Mouse (Mus musculus) G1E (cell line): ENCODE data around the gene Auts2. TPM values are rescaled to one million over a fixed set of nuclear protein-coding genes. Genes with fewer than 3 reads are reported as not detected.

Source experiments
- ATAC-seq: 2 replicates; pipeline ENCODE4 v1.8.0; 2016; ENCODE audit warnings: mild to moderate bottlenecking; ENCODE audit not compliant: insufficient number of reproducible peaks, poor library complexity, low FRiP score, severe bottlenecking; ENCODE audit errors: extremely low read depth
- DNase-seq: peaks from one replicate; pipeline ENCODE4 v3.0.0; 2012; ENCODE audit warnings: low spot score
- H3K27me3 ChIP-seq: 2 replicates; pipeline ENCODE4 v1.6.1; 2012; ENCODE audit warnings: mild to moderate bottlenecking, low read length, inconsistent platforms; ENCODE audit not compliant: insufficient read depth
- H3K36me3 ChIP-seq: replicated peaks from 2 replicates; pipeline ENCODE3; 2012; ENCODE audit warnings: mild to moderate bottlenecking, inconsistent platforms
- H3K4me1 ChIP-seq: 2 replicates; pipeline ENCODE4 v1.6.1; 2012; ENCODE audit warnings: low read depth, low read length, inconsistent platforms, mixed read lengths; ENCODE audit not compliant: insufficient read depth
- H3K4me3 ChIP-seq: 2 replicates; pipeline ENCODE4 v1.5.1; 2012; ENCODE audit warnings: low read depth, mild to moderate bottlenecking, inconsistent platforms, low read length, moderate library complexity, mixed read lengths
- H3K9me3 ChIP-seq: replicated peaks from 2 replicates; pipeline ENCODE4 v1.6.1; 2012; ENCODE audit warnings: inconsistent platforms
- CTCF ChIP-seq: IDR thresholded peaks from 2 replicates; pipeline ENCODE4 v1.5.1; 2012; ENCODE audit warnings: low read depth, low read length, inconsistent platforms, mixed read lengths
- GATA1 ChIP-seq: IDR thresholded peaks from 2 replicates; pipeline ENCODE4 v1.6.1; 2012; ENCODE audit warnings: borderline replicate concordance, low read length, inconsistent platforms, mixed read lengths
- GATA2 ChIP-seq: IDR thresholded peaks from 2 replicates; pipeline ENCODE4 v1.6.1; 2012; ENCODE audit warnings: low read depth, low read length, inconsistent platforms, borderline replicate concordance
- POLR2AphosphoS5 ChIP-seq: IDR thresholded peaks from 2 replicates; pipeline ENCODE4 v1.6.1; 2012; ENCODE audit warnings: low read depth, low read length, inconsistent platforms; ENCODE audit not compliant: insufficient replicate concordance
- TAL1 ChIP-seq: conservative IDR thresholded peaks from 2 replicates; pipeline ENCODE4 v1.6.1; 2012; ENCODE audit warnings: low read depth, low read length, inconsistent platforms, mixed read lengths
- polyA plus RNA-seq: library from polyadenylated mRNA; stranded (reverse); fragments of >175 nt; gene quantifications from 2 replicates; pipeline ENCODE4 v1.2.3, GENCODE M21; 2012
- total RNA-seq, 2 experiments: library from RNA; stranded (forward) in 1 of 2; stranded (reverse) in 1 of 2; fragments of 200-1000 nt in 1 of 2; fragments of >200 nt in 1 of 2; fragmentation: Nextera tagmentation in 1 of 2; gene quantifications; 2 replicates each; pipeline ENCODE4 v1.2.3; 2014 to 2017

Auts2 gene
- total and polyA plus RNA-seq, 3 experiments, result 0.09 to 1.3 (median 0.90) TPM

- DNase-seq, result no peak
- Histone ChIP-seq H3K9me3 (peaks cover 65% of the 10 kb centered on the region), H3K36me3 (no peaks in the 10 kb centered on the region), H3K4me1 (no peaks in the 10 kb centered on the region), H3K4me3 (no peak overlapping the region), H3K27me3 (no peaks in the 10 kb centered on the region)
- no peak for TF ChIP-seq GATA2
- no peak for ATAC-seq
Measured at GRCm38 (mm10) chr5:131662657-131663056, 880.5 kb downstream of the Auts2 start.

- Histone ChIP-seq H3K4me1 (no peaks in the 10 kb centered on the region), H3K4me3 (no peak overlapping the region), H3K9me3 (peaks cover 59% of the 10 kb centered on the region), H3K36me3 (no peaks in the 10 kb centered on the region), H3K27me3 (no peaks in the 10 kb centered on the region)
- TF ChIP-seq GATA1, result no peak
- ATAC-seq, result no peak
- no peak for DNase-seq
Measured at GRCm38 (mm10) chr5:131658822-131659515, 884.2 kb downstream of the Auts2 start.

DNA sequence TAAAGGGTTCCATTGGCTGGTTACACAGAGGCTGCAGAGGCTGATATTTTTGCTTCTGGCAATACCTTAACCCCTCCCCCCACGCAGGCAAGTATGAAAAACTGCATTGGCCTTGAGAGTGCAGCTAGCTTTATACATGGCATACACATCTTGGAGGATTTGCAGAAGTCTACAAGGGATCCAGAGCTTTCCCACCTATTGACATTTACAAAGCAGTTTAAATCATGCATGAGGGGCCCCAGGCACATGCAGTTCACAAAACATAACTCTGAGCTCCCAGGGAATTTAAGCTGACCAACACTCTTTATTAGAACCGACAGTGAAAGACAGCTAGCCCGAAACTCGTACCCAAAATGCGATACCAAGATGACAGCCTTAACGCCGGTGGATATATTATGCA lies 888.9 kb downstream of the Auts2 start:
- ATAC-seq (no peak), DNase-seq (no peak)
- Histone ChIP-seq H3K36me3 (no peaks in the 10 kb centered on the region), H3K4me3 (no peak overlapping the region), H3K9me3 (peaks cover 69% of the 10 kb centered on the region), H3K27me3 (no peaks in the 10 kb centered on the region), H3K4me1 (no peaks in the 10 kb centered on the region)
- TF ChIP-seq GATA1, result no peak
- TF ChIP-seq GATA2, result no peak
- TF ChIP-seq POLR2AphosphoS5, result no peak
- no peak for TF ChIP-seq TAL1
- no peak for TF ChIP-seq CTCF

- no peak for TF ChIP-seq GATA1
- TF ChIP-seq TAL1, result no peak
- TF ChIP-seq GATA2, result no peak
- TF ChIP-seq POLR2AphosphoS5, result no peak
- no peak for TF ChIP-seq CTCF
- peaks cover 58% of the 10 kb centered on the region for H3K9me3 ChIP-seq
- DNase-seq (no peak), ATAC-seq (no peak)
- no peaks in the 10 kb centered on the region for H3K4me1 ChIP-seq
- no peaks in the 10 kb centered on the region for H3K27me3 ChIP-seq
- no peak overlapping the region for H3K4me3 ChIP-seq
- H3K36me3 ChIP-seq, result no peaks in the 10 kb centered on the region
Measured at GRCm38 (mm10) chr5:131650381-131650891, 892.7 kb downstream of the Auts2 start.

GRCm38 (mm10) chr5:131647683-131648119 lies 895.4 kb downstream of the Auts2 start:
- no peaks in the 10 kb centered on the region for H3K27me3 ChIP-seq
- no peaks in the 10 kb centered on the region for H3K36me3 ChIP-seq
- ATAC-seq (no peak), DNase-seq (no peak)
- H3K4me3 ChIP-seq, result no peak overlapping the region
- H3K9me3 ChIP-seq, result peaks cover 65% of the 10 kb centered on the region
- H3K4me1 ChIP-seq, result no peaks in the 10 kb centered on the region
- no peak for TF ChIP-seq GATA2
- TF ChIP-seq POLR2AphosphoS5, result no peak
- TF ChIP-seq TAL1, result no peak
- TF ChIP-seq GATA1, result no peak
- TF ChIP-seq CTCF, result no peak

- TF ChIP-seq CTCF, result no peak
- TF ChIP-seq GATA1, result no peak
- no peak for TF ChIP-seq TAL1
- TF ChIP-seq POLR2AphosphoS5, result no peak
- TF ChIP-seq GATA2, result no peak
Measured at GRCm38 (mm10) chr5:131647104-131647682, 896.0 kb downstream of the Auts2 start.

More at GRCm38 (mm10) chr5:131647104-131647682, 896.0 kb downstream of the Auts2 start:
- H3K27me3 ChIP-seq, result no peaks in the 10 kb centered on the region
- H3K36me3 ChIP-seq, result no peaks in the 10 kb centered on the region
- H3K4me1 ChIP-seq, result no peaks in the 10 kb centered on the region
- no peak overlapping the region for H3K4me3 ChIP-seq
- H3K9me3 ChIP-seq, result peaks cover 66% of the 10 kb centered on the region
- ATAC-seq, result no peak
- no peak for DNase-seq
